Mouse (Mus musculus) stomach, embryonic 16.5 days (tissue): ENCODE results near the gene Map7d2. TPM values are rescaled to one million over a fixed set of nuclear protein-coding genes. Genes with fewer than 3 reads are reported as not detected.

Source experiments
- ATAC-seq: fragments of 200-750 bp; cut with Nextera tagmentation; 2 replicates; pipeline ENCODE4 v1.8.0; 2017; ENCODE audit warnings: moderate number of reproducible peaks, moderate TSS enrichment; ENCODE audit not compliant: insufficient read depth, low FRiP score
- H3K27ac ChIP-seq: fragments of 300-500 bp; sonication (generic); 2 replicates; pipeline ENCODE4 v1.5.1; 2014; ENCODE audit warnings: low read length
- H3K27me3 ChIP-seq: fragments of 300-500 bp; sonication (generic); 2 replicates; pipeline ENCODE4 v1.6.1; 2014; ENCODE audit warnings: low read length, control low read depth, mixed read lengths; ENCODE audit not compliant: control insufficient read depth, insufficient read depth
- H3K36me3 ChIP-seq: fragments of 300-500 bp; sonication (generic); 2 replicates; pipeline ENCODE4 v1.6.1; 2014; ENCODE audit warnings: low read length; ENCODE audit not compliant: control insufficient read depth, insufficient read depth
- H3K4me1 ChIP-seq: fragments of 300-500 bp; sonication (generic); 2 replicates; pipeline ENCODE4 v1.6.1; 2014; ENCODE audit warnings: low read length, control low read depth, mixed read lengths; ENCODE audit not compliant: control insufficient read depth, insufficient read depth
- H3K4me2 ChIP-seq: fragments of 300-500 bp; sonication (generic); 2 replicates; pipeline ENCODE4 v1.6.1; 2014; ENCODE audit warnings: low read depth, low read length, mixed read lengths
- H3K4me3 ChIP-seq: fragments of 300-500 bp; sonication (generic); replicated peaks from 2 replicates; pipeline ENCODE4 v1.5.1; 2014; ENCODE audit warnings: mild to moderate bottlenecking, low read length
- H3K9ac ChIP-seq: fragments of 300-500 bp; sonication (generic); 2 replicates; pipeline ENCODE4 v1.6.1; 2014; ENCODE audit warnings: low read length
- H3K9me3 ChIP-seq: fragments of 300-500 bp; sonication (generic); replicated peaks from 2 replicates; pipeline ENCODE4 v1.6.1; 2016; ENCODE audit warnings: low read length, control low read depth; ENCODE audit not compliant: control insufficient read depth
- WGBS: fragments of 180-500 bp; shearing (Covaris S2); extraction: QIAGEN DNeasy Blood & Tissue Kit; methylation state at CpG from one replicate; pipeline ENCODE4 v1.1.7; 2014; 5-methylcytosine and 5-hydroxymethylcytosine counted together
- polyA plus RNA-seq: library from polyadenylated mRNA; unstranded; fragments of >200 nt; fragmentation: Nextera tagmentation; extraction: Ambion mirVana; gene quantifications from 2 replicates; pipeline ENCODE4 v1.2.1, GENCODE M21; 2015

The Map7d2 gene
- 2.0 and 2.1 TPM in 2 replicates for polyA plus RNA-seq

DNA sequence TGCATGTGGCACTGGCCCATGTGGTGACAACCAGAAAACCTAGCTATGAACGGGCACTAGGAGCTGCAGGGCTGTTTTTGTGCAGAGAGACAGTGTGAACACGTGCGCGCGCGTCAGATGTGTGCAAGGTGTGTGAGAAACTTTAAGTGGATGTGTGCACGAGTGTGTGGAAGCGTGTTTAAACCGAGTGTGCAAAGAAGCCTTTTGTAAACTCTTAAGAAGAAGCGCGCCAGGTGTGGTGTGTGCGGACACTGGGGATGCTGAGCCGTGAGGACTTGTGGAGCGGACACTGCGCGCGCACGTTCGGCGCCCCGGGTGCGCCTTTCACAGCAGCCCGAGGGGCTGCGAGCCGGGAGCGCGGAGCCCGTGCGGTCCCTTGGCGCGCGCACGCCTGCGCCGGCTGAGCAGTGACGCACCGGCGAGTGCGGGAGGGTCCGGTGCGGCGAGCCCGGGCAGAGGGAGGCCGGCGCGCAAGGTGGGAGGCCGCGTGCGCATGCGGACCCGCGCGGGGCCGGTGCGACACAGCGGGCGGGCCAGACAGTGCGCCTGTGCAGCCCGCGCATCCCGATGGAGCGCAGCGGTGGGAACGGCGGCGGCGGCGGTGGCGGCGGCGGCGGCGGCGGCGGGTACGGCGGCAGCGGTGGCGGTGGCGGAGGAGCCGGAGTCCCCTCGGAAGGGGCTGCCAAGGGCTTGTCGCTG is at the start of gene Map7d2:
TSS of gene Map7d2 (plus strand) at position 443 of the 699 bp plus-strand sequence.
- WGBS, result 16% methylated on average over 55 of the region's 83 CpGs
- H3K27ac ChIP-seq, result no peak within 1 kb of the TSS
- H3K4me2 ChIP-seq, result peak within 1 kb of the TSS; percentile 91
- H3K27me3 ChIP-seq, result peaks cover 16% of the 10 kb centered on the region
- peak; percentile 76; the same call in 1 of the 2 replicates for ATAC-seq
- H3K4me1 ChIP-seq, result no peaks in the 10 kb centered on the region
- peak within 1 kb of the TSS; percentile 53 for H3K4me3 ChIP-seq
- peak within 1 kb of the TSS; percentile 26; the same call in 1 of the 2 replicates for H3K9ac ChIP-seq
- H3K36me3 ChIP-seq, result no peaks in the 10 kb centered on the region
- H3K9me3 ChIP-seq, result no peaks in the 10 kb centered on the region

DNA sequence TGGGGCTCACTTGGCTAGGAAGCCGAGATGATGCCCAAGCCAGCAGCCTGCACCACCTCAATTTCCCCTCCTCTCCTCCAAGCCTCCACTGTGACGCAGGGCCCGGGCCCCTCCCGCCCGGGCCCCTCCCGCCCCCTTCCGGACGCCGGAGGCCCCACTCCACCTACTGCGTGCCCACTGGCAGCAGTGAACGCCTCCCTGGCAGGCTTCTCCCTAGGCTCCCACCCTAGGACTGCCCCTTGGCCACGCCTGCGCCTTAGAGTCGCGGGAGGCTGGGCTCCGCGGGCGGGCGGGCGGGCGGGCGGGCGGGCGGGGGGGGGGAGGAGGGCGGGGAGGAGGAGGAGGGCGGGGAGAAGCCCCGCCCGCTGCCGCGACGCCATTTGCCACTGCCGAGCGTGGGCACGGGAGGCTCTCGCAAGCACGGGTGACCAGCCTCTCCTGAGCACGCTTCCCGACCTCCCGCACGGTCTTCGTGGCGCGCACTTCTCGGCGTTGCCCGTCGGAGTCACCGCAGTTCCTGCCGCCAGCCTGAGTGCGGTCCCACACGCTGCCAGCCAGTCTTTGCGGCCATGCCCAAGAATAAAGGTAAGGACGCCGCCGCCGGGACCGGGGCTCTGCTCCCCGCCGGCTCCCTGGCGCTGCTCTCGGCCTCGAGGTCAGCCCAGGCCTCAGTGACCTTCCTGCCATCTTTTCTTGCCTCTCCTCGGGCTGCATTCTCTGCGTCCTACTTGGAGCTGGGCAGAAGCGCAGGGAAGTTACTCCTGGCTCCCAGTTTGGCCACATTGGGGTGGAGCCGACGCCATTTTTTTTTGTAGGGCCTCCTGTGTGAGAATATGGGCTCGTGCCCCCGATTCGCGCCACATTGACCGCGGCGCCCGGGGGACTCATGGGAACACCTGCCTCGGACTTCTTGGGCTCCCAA is 42.3 kb upstream of the Map7d2 start, which contains the start of gene Eif1ax:
TSS of gene Eif1ax (plus strand) at position 348 of the 922 bp plus-strand sequence.
- Histone ChIP-seq H3K36me3 (no peaks in the 10 kb centered on the region), H3K27me3 (no peaks in the 10 kb centered on the region; the same call in 1 of the 2 replicates), H3K9ac (peak within 1 kb of the TSS; percentile 80), H3K27ac (peak within 1 kb of the TSS; percentile 72; the same call in 1 of the 2 replicates), H3K4me2 (peak within 1 kb of the TSS; percentile 52), H3K4me3 (peak within 1 kb of the TSS; percentile 71), H3K9me3 (no peaks in the 10 kb centered on the region), H3K4me1 (no peaks in the 10 kb centered on the region)
- WGBS, result 15% methylated on average over 55 of the region's 76 CpGs
- peak; percentile 98 for ATAC-seq

DNA sequence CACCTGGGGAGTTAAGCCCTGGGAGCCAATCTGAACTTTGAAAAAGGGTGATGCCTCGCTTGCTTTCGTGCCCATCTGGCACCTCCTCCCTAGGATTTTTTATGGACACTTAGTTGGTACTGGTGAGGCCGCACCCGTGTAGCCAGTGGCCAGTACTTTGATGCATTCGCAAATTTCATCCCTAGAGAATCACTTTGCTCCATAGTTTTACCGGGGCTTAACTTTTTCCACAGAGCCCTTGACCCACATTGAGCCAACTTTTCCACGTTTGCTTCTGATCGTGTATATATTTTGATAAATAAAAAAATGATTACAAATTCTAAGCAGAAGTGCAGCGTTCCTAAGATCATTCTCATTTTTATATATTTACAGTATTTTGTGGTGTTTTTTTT is 41.6 kb upstream of the Map7d2 start:
- Histone ChIP-seq H3K27ac (peak overlapping the region; percentile 72; the same call in 1 of the 2 replicates), H3K4me2 (peak overlapping the region; percentile 52), H3K36me3 (no peaks in the 10 kb centered on the region), H3K4me1 (no peaks in the 10 kb centered on the region), H3K9me3 (no peaks in the 10 kb centered on the region), H3K9ac (peak overlapping the region; percentile 80), H3K4me3 (peak overlapping the region; percentile 71), H3K27me3 (no peaks in the 10 kb centered on the region; the same call in 1 of the 2 replicates)
- 17% methylated on average over 9 of the region's 9 CpGs for WGBS
- ATAC-seq, result no peak

DNA sequence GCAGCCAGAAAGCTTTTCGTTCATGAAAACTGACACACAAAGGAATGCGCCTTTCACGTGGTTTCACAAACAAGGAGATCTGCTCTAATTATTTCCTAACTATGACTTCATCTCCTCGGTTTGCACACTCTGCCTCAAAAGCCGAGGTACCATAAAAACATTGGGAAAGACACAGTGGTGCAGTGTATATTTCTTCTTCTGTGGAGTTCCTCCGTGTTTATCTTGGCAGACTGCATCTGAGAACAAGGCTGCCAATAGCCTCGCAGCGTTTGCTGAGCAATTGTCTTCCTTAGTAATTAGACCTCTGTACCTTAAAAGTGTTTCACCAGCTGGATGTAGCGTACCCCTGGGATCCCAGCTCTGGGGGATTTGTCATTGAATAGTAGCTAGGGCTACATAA is 27.3 kb upstream of the Map7d2 start:
- peaks cover 3% of the 10 kb centered on the region; the same call in 1 of the 2 replicates for H3K36me3 ChIP-seq
- 70% methylated on average over 9 of the region's 9 CpGs for WGBS
- no peak overlapping the region for H3K27ac ChIP-seq
- no peaks in the 10 kb centered on the region for H3K27me3 ChIP-seq
- no peak overlapping the region for H3K4me2 ChIP-seq
- no peaks in the 10 kb centered on the region for H3K4me1 ChIP-seq
- no peak overlapping the region for H3K9ac ChIP-seq
- ATAC-seq, result no peak
- H3K4me3 ChIP-seq, result no peak overlapping the region
- H3K9me3 ChIP-seq, result no peaks in the 10 kb centered on the region

DNA sequence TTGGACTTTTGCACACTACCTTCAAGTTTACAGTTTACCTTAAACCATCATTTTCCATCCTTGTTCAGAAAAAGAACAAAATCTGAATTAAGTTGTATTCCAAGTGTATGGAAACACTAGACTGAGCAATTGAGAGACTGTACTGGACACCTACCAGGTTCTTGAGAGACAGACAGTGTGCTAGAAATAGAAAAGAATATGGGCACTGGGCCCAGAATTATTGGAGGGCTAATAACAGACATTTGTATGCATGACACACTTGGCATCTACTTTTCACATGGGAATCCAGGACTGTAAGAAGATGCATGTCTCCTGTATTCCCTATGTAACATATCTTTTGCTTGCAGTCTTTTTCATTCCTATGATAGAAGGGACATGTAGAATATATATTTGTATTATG is 25.4 kb upstream of the Map7d2 start:
- ATAC-seq, result no peak
- H3K4me2 ChIP-seq, result no peak overlapping the region
- H3K27me3 ChIP-seq, result no peaks in the 10 kb centered on the region
- no peak overlapping the region for H3K27ac ChIP-seq
- no peak overlapping the region for H3K4me3 ChIP-seq
- no peaks in the 10 kb centered on the region for H3K9me3 ChIP-seq
- H3K9ac ChIP-seq, result no peak overlapping the region
- no peaks in the 10 kb centered on the region for H3K4me1 ChIP-seq
- peaks cover 3% of the 10 kb centered on the region; the same call in 1 of the 2 replicates for H3K36me3 ChIP-seq

DNA sequence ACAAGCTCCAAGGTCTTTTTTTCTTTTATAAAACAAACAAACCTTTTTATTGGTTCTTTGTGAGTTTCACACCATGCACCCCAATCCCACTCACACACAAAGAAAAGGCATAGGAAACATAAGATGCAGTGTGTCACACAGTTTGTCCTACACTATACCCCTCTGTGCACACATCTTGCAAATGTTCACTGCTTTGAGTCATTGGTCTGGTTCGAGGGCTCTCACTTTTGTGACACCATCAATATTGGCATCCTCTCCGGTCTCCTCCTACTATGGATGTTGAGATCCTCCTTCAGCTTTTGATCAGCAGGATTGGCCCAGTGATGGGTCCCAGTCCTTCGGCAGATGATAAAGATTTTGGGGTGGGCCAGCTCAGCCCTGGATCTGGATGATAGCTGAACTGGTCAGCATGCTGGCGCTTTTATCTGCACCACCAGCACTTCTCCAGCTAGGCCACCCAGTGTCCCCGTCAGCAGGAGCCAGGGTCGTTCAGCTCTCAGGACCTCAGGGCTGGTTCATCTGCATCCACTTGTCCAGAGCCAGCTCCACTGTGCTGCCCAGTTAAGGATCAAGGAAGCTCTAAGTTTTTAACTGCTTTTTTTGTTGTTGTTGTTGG is 23.9 kb upstream of the Map7d2 start:
- H3K4me3 ChIP-seq, result no peak overlapping the region
- H3K9ac ChIP-seq, result no peak overlapping the region
- no peaks in the 10 kb centered on the region for H3K9me3 ChIP-seq
- no peak overlapping the region for H3K4me2 ChIP-seq
- H3K27me3 ChIP-seq, result no peaks in the 10 kb centered on the region
- H3K4me1 ChIP-seq, result no peaks in the 10 kb centered on the region
- H3K27ac ChIP-seq, result no peak overlapping the region
- H3K36me3 ChIP-seq, result peaks cover 3% of the 10 kb centered on the region; the same call in 1 of the 2 replicates
- no peak for ATAC-seq
- WGBS, result 83% methylated on average over 6 of the region's 6 CpGs

DNA sequence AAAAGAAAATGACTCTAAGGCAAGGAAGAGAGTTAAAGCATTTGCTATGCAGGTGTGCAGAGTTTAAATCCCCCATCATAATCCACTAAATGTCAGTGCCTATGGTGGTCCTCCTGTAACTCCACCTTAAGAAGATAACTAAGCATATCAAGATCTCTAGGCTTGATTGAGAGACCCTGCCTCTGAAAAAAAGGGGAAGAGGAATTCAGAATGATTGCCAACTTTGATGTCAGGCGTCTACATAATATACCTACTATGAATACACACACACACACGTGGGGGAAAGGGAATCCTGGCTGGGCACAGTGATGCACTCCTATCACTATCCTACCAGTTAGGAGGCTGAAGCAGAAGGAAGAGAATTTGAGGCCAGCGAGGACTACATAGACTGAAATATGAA is 23.1 kb upstream of the Map7d2 start:
- WGBS, result 67% methylated on average over 3 of the region's 3 CpGs
- Histone ChIP-seq H3K36me3 (no peaks in the 10 kb centered on the region), H3K9me3 (no peaks in the 10 kb centered on the region), H3K4me3 (no peak overlapping the region), H3K4me2 (no peak overlapping the region), H3K27me3 (no peaks in the 10 kb centered on the region), H3K4me1 (no peaks in the 10 kb centered on the region), H3K9ac (no peak overlapping the region), H3K27ac (no peak overlapping the region)
- ATAC-seq, result no peak

DNA sequence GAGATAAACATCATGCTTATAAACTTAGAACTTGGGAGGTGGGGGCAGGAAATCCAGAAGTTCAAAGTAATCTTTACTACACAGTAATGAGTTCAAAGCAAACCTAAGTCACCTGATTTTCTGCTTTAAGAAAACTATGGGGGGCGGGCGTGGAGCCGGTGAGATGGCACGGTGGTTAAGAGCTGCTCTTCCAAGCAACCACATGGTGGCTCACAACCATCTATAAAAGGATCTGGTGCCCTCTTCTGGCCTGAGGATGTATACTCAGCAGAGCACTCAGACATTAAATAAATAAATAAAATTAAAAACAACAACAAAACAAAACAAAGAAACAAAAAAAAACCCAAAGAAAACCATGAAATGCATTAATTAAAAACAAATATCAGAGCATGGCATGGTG is 5.1 kb upstream of the Map7d2 start:
- H3K9me3 ChIP-seq, result no peaks in the 10 kb centered on the region
- peaks cover 4% of the 10 kb centered on the region for H3K27me3 ChIP-seq
- no peak overlapping the region for H3K9ac ChIP-seq
- ATAC-seq, result no peak
- no peak overlapping the region for H3K27ac ChIP-seq
- no peaks in the 10 kb centered on the region for H3K4me1 ChIP-seq
- H3K36me3 ChIP-seq, result no peaks in the 10 kb centered on the region
- H3K4me2 ChIP-seq, result no peak overlapping the region
- H3K4me3 ChIP-seq, result no peak overlapping the region
- WGBS, result 33% methylated on average over 4 of the region's 4 CpGs
